Comparison of ENCODE assay signal across 20 mouse cellular contexts in the genomic region with DNA sequence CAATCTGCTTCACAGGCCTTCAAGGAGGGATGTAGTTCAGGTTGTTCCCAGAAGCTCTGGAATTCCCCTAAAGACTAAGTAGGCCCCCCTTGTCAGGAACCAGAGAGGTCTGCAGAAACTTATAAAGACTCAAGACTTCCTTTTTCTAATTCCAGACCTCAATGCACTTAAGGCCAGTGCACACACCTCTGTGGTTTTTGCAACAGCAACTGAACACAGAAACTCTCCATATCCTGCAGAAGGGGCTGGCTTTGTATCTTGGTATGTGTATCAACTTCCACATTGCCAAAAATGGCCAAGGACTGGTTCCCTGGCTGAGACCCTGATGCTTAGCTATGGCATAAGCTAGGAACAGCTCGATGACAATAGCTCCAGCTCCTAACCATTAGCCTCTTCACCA.
"Had no signal": no experiment of that assay in that cellular context is flagged by ENCODE, and none has a peak within 500 bp of the region (broad histone marks: within the 10 kb centered on the region; RNA-seq: fewer than 3 reads in every experiment).

No protein-coding gene starts in this region.

- H3K36me3 ChIP-seq: intestine, embryonic 15.5 days; kidney, embryonic 15.5 days; limb, embryonic 12.5 days; limb, embryonic 15.5 days; midbrain, embryonic 10.5 days; midbrain, embryonic 13.5 days; stomach, embryonic 15.5 days had no signal

- H3K4me3 ChIP-seq: intestine, embryonic 15.5 days; kidney, embryonic 15.5 days; limb, embryonic 12.5 days; limb, embryonic 15.5 days; megakaryocyte, embryonic 14.5 days; midbrain, embryonic 10.5 days; midbrain, embryonic 13.5 days; stomach, embryonic 15.5 days had no signal

- H3K9me3 ChIP-seq: intestine, embryonic 15.5 days; kidney, embryonic 15.5 days; limb, embryonic 12.5 days; limb, embryonic 15.5 days; midbrain, embryonic 10.5 days; midbrain, embryonic 13.5 days; stomach, embryonic 15.5 days had no signal

- H3K27me3 ChIP-seq: intestine, embryonic 15.5 days; kidney, embryonic 15.5 days; limb, embryonic 15.5 days; megakaryocyte, embryonic 14.5 days; midbrain, embryonic 13.5 days; stomach, embryonic 15.5 days had no signal

- H3K27ac ChIP-seq: intestine, embryonic 15.5 days; kidney, embryonic 15.5 days; limb, embryonic 12.5 days; limb, embryonic 15.5 days; liver, embryonic 14.5 days; macrophage; midbrain, embryonic 10.5 days; midbrain, embryonic 13.5 days; stomach, embryonic 15.5 days had no signal

- H3K4me2 ChIP-seq: intestine, embryonic 15.5 days; kidney, embryonic 15.5 days; limb, embryonic 12.5 days; limb, embryonic 15.5 days; liver, embryonic 11.5 days; lung, embryonic 14.5 days; midbrain, embryonic 13.5 days; stomach, embryonic 15.5 days had no signal

- H3K9ac ChIP-seq: intestine, embryonic 15.5 days; kidney, embryonic 15.5 days; limb, embryonic 12.5 days; limb, embryonic 15.5 days; liver, embryonic 14.5 days; liver, postnatal 0 days; lung, embryonic 14.5 days; midbrain, embryonic 13.5 days; stomach, embryonic 15.5 days had no signal

- DNase-seq: kidney, adult 11 months; kidney, adult 8-10 months; kidney, postnatal 10 days; kidney, postnatal 4 days; left cerebral cortex, postnatal 4 days; liver, postnatal 0 days; lung, embryonic 14.5 days; thymus, postnatal 25 days had no signal

- H3K4me1 ChIP-seq: intestine, embryonic 15.5 days; kidney, embryonic 15.5 days; limb, embryonic 12.5 days; limb, embryonic 15.5 days; midbrain, embryonic 10.5 days; midbrain, embryonic 13.5 days; stomach, embryonic 15.5 days had no signal

- ATAC-seq: intestine, embryonic 15.5 days; liver, postnatal 0 days; lung, postnatal 0 days; midbrain, embryonic 13.5 days had no signal
